Mouse (Mus musculus) R1 (cell line): ENCODE data around the gene Capn8.

Experiments
- DNase-seq: peaks from one replicate; pipeline ENCODE4 v3.0.0-alpha.2; 2018; ENCODE audit warnings: low read depth, low spot score

Capn8 gene

GRCm38 (mm10) chr1:182678151-182678550 is 113.3 kb downstream of the Capn8 start:
- DNase-seq = no peak

- DNase-seq = no peak
Measured at GRCm38 (mm10) chr1:182679169-182679568, 114.4 kb downstream of the Capn8 start.

- DNase-seq = peak; percentile 76
Measured at GRCm38 (mm10) chr1:182679582-182679981, 114.8 kb downstream of the Capn8 start.
